Mouse (Mus musculus): ENCODE results near the gene Tph2.

DNA sequence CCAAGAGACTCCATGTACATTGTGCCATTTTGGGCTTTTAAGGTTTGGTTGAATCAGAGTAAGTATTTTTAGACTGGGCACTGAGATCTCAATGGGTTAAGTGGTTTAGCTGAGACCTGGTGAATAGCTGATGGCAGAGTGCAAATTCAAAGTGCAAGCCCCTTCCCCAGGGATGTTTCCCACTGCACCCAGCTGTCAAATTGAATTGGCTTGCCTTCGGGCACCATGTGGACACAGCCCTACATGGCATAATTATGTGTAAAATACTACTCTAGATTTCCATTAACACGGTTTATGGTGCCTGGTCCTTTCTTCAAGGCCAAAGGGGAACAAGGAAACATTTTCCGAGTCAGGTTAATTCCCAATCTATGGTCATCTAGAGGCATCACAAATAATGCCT, 3.8 kb downstream of the Tph2 start:
- TF ChIP-seq MYOD1 (IDR thresholded peaks at IDR 0.05; ENCODE audit: control insufficient read depth in 1 of 3, insufficient read length in 2 of 3, low read depth in 2 of 3), result no peak
- no peak for TF ChIP-seq MAX (IDR thresholded peaks at IDR 0.05; ENCODE audit: low read depth)
- TF ChIP-seq POLR2A (IDR thresholded peaks at IDR 0.05; ENCODE audit: insufficient read length, low read depth), result no peak
- TF ChIP-seq TCF12 (IDR thresholded peaks at IDR 0.05; ENCODE audit: insufficient read depth, poor library complexity, severe bottlenecking), result no peak
- TF ChIP-seq USF1 (IDR thresholded peaks at IDR 0.05; ENCODE audit: low read depth), result no peak
- TF ChIP-seq REST (IDR thresholded peaks at IDR 0.05; ENCODE audit: insufficient read depth, insufficient read length), result no peak
- no peak for TF ChIP-seq SRF (IDR thresholded peaks at IDR 0.05; ENCODE audit: control insufficient read depth, insufficient read length, low read depth)
- no peak for TF ChIP-seq POLR2AphosphoS2 (IDR thresholded peaks at IDR 0.05; ENCODE audit: insufficient read length, low read depth)
